Mouse (Mus musculus) forebrain, embryonic 16.5 days (tissue): ENCODE results near the gene Atp4a. TPM values are rescaled to one million over a fixed set of nuclear protein-coding genes. Genes with fewer than 3 reads are reported as not detected.
A peak's percentile ranks its signal among the peaks of the same experiment; 100 is the strongest.

Experiments used
- ATAC-seq: fragments of 200-750 bp; cut with Nextera tagmentation; 2 replicates; pipeline ENCODE4 v1.8.0; 2017; ENCODE audit warnings: mild to moderate bottlenecking, moderate library complexity
- H3K27ac ChIP-seq: fragments of 300-500 bp; sonication (generic); 2 replicates; pipeline ENCODE4 v1.5.1; 2014; ENCODE audit warnings: low read length, control low read depth
- H3K27me3 ChIP-seq: fragments of 300-500 bp; sonication (generic); replicated peaks from 2 replicates; pipeline ENCODE4 v1.6.1; 2014; ENCODE audit warnings: low read length; ENCODE audit not compliant: control insufficient read depth, insufficient read depth
- H3K36me3 ChIP-seq: fragments of 300-500 bp; sonication (generic); 2 replicates; pipeline ENCODE4 v1.6.1; 2014; ENCODE audit not compliant: control insufficient read depth, insufficient read depth
- H3K4me1 ChIP-seq: fragments of 300-500 bp; sonication (generic); replicated peaks from 2 replicates; pipeline ENCODE4 v1.6.1; 2014; ENCODE audit warnings: low read length; ENCODE audit not compliant: control insufficient read depth, insufficient read depth
- H3K4me2 ChIP-seq: fragments of 300-500 bp; sonication (generic); 2 replicates; pipeline ENCODE4 v1.6.1; 2014; ENCODE audit warnings: mild to moderate bottlenecking, low read length, control low read depth
- H3K4me3 ChIP-seq: fragments of 300-500 bp; sonication (generic); replicated peaks from 2 replicates; pipeline ENCODE4 v1.5.1; 2014; ENCODE audit warnings: mild to moderate bottlenecking, low read length, control low read depth
- H3K9ac ChIP-seq: fragments of 300-500 bp; sonication (generic); replicated peaks from 2 replicates; pipeline ENCODE4 v1.6.1; 2014; ENCODE audit warnings: low read depth, low read length, control low read depth
- H3K9me3 ChIP-seq: fragments of 300-500 bp; sonication (generic); 2 replicates; pipeline ENCODE4 v1.6.1; 2016; ENCODE audit warnings: low read length; ENCODE audit not compliant: control insufficient read depth
- WGBS: fragments of 180-500 bp; shearing (Covaris S2); extraction: QIAGEN DNeasy Blood & Tissue Kit; methylation state at CpG from one replicate; pipeline ENCODE4 v1.1.7; 2014; 5-methylcytosine and 5-hydroxymethylcytosine counted together
- polyA plus RNA-seq: library from polyadenylated mRNA; unstranded; fragments of >200 nt; fragmentation: Nextera tagmentation; extraction: Ambion mirVana; gene quantifications from 2 replicates; pipeline ENCODE4 v1.2.1, GENCODE M21; 2015

The Atp4a gene
- polyA plus RNA-seq, 1 experiment from 2014 or later: 2.4 TPM

DNA sequence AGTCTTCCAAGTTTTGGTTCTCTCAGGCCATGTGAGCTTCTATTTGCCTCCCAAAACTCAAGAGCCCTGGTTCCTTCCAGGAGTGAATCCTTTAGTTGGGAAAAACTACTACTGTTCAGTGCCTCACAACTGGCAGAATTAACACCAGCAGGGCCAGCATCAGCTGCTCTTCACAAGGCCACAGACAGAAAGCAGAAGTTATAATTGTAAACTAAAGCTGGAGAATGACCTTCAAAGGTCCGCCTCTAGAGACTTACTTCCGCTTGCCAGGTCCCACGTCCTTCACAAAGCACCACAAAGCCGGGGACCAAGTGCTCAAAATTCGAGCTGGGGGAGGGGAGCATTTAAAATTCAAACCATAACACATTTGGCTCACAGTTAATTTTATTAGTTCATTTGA, 13.9 kb upstream of the Atp4a start:
- Histone ChIP-seq H3K27ac (no peak overlapping the region), H3K27me3 (no peaks in the 10 kb centered on the region), H3K36me3 (no peaks in the 10 kb centered on the region), H3K4me3 (no peak overlapping the region), H3K4me1 (no peaks in the 10 kb centered on the region), H3K9ac (no peak overlapping the region), H3K9me3 (no peaks in the 10 kb centered on the region), H3K4me2 (no peak overlapping the region)
- ATAC-seq: no peak
- WGBS: 74% methylated on average over 5 of the region's 5 CpGs

DNA sequence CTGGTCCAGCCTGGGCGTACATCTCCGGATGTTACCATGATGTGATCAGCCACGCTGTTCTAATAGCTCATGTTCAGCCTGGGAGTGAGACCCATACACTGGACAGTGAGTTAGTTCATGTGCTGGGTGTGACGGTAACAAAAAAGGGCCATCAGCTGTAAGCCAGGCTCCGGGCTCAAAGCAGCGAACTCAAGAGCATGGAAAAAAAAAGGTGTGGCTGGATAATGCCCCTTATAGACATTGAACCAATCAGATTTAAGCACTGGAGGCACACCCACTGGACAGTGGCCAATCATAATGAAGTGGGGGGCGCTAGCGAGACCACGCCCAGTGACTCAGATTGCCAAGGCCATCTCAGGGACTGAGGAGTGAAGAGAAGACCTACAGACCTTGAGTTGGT, 13.4 kb upstream of the Atp4a start, which contains the start of gene 2200002J24Rik:
Gene 2200002J24Rik (plus strand): TSS at position 338 of the 400 bp plus-strand sequence.
- Histone ChIP-seq H3K36me3 (no peaks in the 10 kb centered on the region), H3K9ac (no peak within 1 kb of the TSS), H3K9me3 (no peaks in the 10 kb centered on the region), H3K4me2 (no peak within 1 kb of the TSS), H3K27me3 (no peaks in the 10 kb centered on the region), H3K4me3 (no peak within 1 kb of the TSS), H3K4me1 (no peaks in the 10 kb centered on the region), H3K27ac (no peak within 1 kb of the TSS)
- 45% methylated on average over 9 of the region's 9 CpGs for WGBS
- ATAC-seq: no peak

DNA sequence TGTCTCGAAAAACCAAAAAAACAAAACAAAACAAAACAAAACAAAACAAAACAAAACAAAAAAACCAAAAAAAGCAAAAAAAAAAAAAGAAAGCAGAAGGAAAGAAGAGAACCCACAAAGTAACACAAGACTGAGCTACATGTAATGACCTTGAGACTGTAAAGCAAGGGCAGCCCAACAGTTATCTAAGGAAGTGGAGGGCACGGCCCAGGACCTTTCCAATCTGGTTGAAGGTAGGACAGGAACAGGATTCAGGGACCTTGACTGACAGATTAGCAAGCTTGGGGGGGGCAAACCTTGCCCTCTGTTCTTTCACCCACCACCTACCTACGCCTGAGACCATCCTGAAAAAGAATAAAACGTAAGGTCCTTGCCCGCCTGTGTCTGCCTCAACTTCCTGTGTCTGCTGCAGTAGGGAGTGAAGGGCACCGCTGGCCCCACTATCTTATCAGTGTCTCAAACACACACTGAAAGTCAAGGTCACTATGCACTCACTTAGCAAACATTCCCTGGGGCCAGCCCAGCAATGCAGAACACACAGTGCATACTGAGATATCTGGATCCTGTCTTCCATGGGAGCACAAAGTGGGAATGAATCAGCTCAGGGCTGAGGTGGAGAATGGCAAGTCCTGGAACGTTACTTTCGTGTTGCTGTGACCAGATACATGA, 5.7 kb upstream of the Atp4a start:
- 81% methylated on average over 8 of the region's 8 CpGs for WGBS
- H3K9me3 ChIP-seq: no peaks in the 10 kb centered on the region
- H3K4me1 ChIP-seq: no peaks in the 10 kb centered on the region
- no peak for ATAC-seq
- no peaks in the 10 kb centered on the region for H3K36me3 ChIP-seq
- no peaks in the 10 kb centered on the region for H3K27me3 ChIP-seq
- no peak overlapping the region for H3K4me2 ChIP-seq
- no peak overlapping the region for H3K4me3 ChIP-seq
- H3K27ac ChIP-seq: no peak overlapping the region
- H3K9ac ChIP-seq: no peak overlapping the region

DNA sequence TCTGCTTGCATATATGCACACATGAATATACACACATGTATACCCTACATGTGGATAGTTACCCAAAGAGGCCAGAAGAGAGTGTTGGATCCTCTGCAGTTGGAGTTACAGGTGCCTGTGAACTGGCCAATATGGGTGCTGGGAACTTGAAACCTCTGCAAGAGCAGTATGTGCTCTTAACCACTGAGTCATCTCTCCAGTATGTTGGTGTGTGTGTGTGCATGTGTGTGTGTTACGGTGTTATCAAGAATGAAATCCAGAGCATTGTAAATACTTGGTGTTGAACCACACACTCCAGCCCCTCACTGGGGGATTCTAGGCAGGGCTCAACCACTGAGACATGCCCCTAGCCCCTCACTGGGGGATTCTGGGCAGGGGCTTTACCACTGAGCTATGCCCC, 4.6 kb upstream of the Atp4a start:
- no peak overlapping the region for H3K27ac ChIP-seq
- no peak overlapping the region for H3K4me3 ChIP-seq
- H3K36me3 ChIP-seq: no peaks in the 10 kb centered on the region
- H3K9me3 ChIP-seq: no peaks in the 10 kb centered on the region
- ATAC-seq: no peak
- 100% methylated on average over 1 of the region's 1 CpGs for WGBS
- H3K9ac ChIP-seq: no peak overlapping the region
- H3K4me1 ChIP-seq: no peaks in the 10 kb centered on the region
- H3K27me3 ChIP-seq: no peaks in the 10 kb centered on the region
- H3K4me2 ChIP-seq: no peak overlapping the region

DNA sequence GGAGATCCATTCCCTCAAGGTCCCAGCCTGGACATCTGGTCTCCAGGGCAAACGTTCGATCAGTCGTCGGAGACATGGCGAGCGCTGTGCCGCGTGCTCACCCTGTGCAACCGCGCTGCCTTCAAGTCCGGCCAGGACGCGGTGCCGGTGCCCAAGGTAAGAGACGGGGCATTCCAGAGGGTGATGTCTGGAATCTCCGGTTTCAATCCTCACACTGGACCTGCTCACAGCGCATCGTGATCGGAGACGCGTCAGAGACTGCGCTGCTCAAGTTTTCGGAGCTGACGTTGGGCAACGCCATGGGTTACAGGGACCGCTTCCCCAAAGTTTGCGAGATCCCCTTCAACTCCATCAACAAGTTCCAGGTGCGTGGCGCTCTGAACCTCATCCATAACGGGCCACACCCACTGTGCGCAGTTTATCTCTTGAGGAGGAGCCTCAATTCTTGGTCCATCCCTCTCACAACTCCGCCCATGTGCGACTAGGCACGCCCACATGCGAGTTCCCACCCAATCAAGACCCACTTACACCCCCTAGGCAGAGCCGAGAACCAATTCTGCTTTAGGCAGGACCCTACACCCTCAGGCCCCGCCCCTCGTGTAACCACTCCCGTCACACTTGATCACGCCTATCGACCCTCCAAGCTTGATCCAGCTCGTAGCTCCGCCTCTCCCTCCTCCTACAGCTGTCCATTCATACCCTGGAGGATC, 5.2 kb downstream of the Atp4a start:
- 3% methylated on average over 43 of the region's 43 CpGs for WGBS
- H3K9ac ChIP-seq: 0 out of 2 replicates have a peak overlapping the region, but pooled peaks have one; percentile 19

DNA sequence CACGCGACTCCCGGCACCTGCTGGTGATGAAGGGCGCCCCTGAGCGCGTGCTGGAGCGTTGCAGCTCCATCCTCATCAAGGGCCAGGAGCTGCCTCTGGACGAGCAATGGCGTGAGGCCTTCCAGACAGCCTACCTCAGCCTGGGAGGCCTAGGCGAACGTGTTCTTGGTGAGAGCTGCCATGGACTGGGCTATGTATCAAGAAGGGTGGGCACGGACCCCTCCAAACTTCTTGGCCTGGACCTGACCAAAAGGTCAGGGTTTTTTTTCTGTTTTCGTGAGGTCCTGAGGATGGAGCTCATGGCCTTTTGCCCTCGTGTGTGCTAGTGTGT, 5.7 kb downstream of the Atp4a start:
- H3K9ac ChIP-seq: 0 out of 2 replicates have a peak overlapping the region, but pooled peaks have one; percentile 19
- no peak for ATAC-seq

More for the DNA sequence above, 5.2 kb downstream of the Atp4a start:
- H3K4me3 ChIP-seq: peak overlapping the region; percentile 32
- H3K4me1 ChIP-seq: peaks cover 10% of the 10 kb centered on the region; the same call in 1 of the 2 replicates
- no peaks in the 10 kb centered on the region for H3K9me3 ChIP-seq
- no peaks in the 10 kb centered on the region for H3K36me3 ChIP-seq
- H3K4me2 ChIP-seq: peak overlapping the region; percentile 55
- peaks cover 17% of the 10 kb centered on the region for H3K27me3 ChIP-seq
- no peak overlapping the region for H3K27ac ChIP-seq
- peak; percentile 95 for ATAC-seq

DNA sequence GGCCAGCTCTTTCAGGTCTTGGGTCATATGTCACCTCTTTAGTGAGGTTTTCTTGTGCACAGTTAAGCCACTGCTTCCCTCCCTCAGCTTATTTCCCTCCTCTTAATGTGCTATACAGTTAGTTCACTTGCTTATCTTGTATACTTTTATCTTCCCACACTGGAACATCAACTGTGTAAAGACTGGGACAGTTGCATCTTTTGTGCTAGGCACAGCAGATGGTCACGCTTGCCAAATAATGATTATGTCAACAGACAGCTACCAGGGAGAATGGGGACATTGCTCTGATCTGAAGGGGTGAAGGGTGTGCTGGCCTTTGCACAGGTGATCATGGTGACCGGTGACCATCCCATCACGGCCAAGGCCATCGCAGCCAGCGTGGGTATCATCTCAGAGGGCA, 7.7 kb downstream of the Atp4a start:
- no peaks in the 10 kb centered on the region for H3K9me3 ChIP-seq
- no peak overlapping the region for H3K9ac ChIP-seq
- H3K27me3 ChIP-seq: peaks cover 17% of the 10 kb centered on the region
- ATAC-seq: no peak
- H3K27ac ChIP-seq: no peak overlapping the region
- H3K4me2 ChIP-seq: no peak overlapping the region
- H3K4me3 ChIP-seq: no peak overlapping the region
- H3K36me3 ChIP-seq: no peaks in the 10 kb centered on the region
- 92% methylated on average over 5 of the region's 5 CpGs for WGBS
- peaks cover 10% of the 10 kb centered on the region; the same call in 1 of the 2 replicates for H3K4me1 ChIP-seq

More for the DNA sequence above, 5.7 kb downstream of the Atp4a start:
- no peak overlapping the region for H3K27ac ChIP-seq
- H3K4me1 ChIP-seq: peaks cover 10% of the 10 kb centered on the region; the same call in 1 of the 2 replicates
- H3K36me3 ChIP-seq: no peaks in the 10 kb centered on the region
- peak overlapping the region; percentile 32 for H3K4me3 ChIP-seq
- no peaks in the 10 kb centered on the region for H3K9me3 ChIP-seq
- peak overlapping the region; percentile 55 for H3K4me2 ChIP-seq
- WGBS: 8% methylated on average over 14 of the region's 14 CpGs
- peaks cover 17% of the 10 kb centered on the region for H3K27me3 ChIP-seq

DNA sequence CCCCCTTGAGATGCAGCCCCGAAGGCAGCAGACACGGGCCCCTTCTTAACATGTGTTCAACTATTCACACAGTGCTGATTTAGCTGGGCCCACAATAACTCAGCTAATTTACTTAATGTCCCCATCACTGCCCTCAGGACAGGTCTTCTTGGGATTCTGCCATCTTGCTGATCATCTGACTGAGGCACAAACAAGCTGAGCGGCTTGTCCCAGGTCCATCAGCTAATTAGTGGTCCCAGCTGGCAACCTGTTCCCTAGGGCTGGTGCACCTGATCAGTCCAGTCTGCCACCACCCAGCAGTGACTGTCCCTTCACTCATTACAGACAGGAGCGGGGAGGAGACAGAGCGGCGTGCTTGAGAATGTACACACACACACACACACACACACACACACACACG, 9.3 kb downstream of the Atp4a start:
- H3K9ac ChIP-seq: no peak overlapping the region
- H3K27me3 ChIP-seq: peaks cover 8% of the 10 kb centered on the region
- H3K4me2 ChIP-seq: no peak overlapping the region
- 61% methylated on average over 7 of the region's 7 CpGs for WGBS
- H3K36me3 ChIP-seq: no peaks in the 10 kb centered on the region
- peaks cover 10% of the 10 kb centered on the region; the same call in 1 of the 2 replicates for H3K4me1 ChIP-seq
- H3K27ac ChIP-seq: no peak overlapping the region
- H3K4me3 ChIP-seq: no peak overlapping the region
- no peaks in the 10 kb centered on the region for H3K9me3 ChIP-seq
- ATAC-seq: no peak

DNA sequence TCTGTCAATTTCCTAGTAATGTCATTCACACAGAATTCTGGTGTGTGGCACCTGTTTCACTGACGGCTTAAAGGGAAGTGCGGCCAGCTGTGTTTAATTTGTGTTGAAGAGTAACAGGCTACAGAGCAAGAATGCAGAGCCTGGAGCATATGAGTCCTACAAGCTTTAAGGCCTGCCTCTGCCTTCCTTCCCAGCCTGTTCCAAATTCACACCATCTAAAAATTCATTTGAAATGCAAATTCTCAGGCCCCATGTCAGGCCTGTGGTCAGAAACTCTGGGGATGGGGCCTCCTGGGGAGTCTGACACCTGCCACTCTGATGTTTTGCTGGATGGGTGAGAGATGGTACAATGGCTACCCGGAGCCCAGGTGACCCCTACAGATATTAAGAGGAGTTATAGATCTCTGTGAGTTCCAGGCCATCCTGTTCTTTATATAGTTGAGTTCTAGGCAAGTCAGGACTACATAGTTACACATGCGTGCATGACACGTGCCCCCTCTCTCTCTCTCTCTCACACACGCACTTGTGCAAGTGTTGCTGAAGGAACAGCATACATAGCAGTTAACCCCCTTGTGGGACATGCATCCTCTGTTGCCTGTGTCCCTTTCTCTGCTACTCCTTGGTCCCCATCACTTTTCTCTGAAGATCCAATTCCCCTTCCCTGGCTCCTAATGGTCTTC, 11.4 kb downstream of the Atp4a start:
- H3K9me3 ChIP-seq: no peaks in the 10 kb centered on the region
- peaks cover 8% of the 10 kb centered on the region for H3K4me1 ChIP-seq
- no peaks in the 10 kb centered on the region for H3K36me3 ChIP-seq
- H3K4me2 ChIP-seq: no peak overlapping the region
- H3K27ac ChIP-seq: no peak overlapping the region
- ATAC-seq: no peak
- no peak overlapping the region for H3K9ac ChIP-seq
- no peak overlapping the region for H3K4me3 ChIP-seq
- 74% methylated on average over 6 of the region's 6 CpGs for WGBS
- no peaks in the 10 kb centered on the region for H3K27me3 ChIP-seq
